Mouse (Mus musculus): ENCODE measurements around the gene Xcr1.

Xcr1 gene

DNA sequence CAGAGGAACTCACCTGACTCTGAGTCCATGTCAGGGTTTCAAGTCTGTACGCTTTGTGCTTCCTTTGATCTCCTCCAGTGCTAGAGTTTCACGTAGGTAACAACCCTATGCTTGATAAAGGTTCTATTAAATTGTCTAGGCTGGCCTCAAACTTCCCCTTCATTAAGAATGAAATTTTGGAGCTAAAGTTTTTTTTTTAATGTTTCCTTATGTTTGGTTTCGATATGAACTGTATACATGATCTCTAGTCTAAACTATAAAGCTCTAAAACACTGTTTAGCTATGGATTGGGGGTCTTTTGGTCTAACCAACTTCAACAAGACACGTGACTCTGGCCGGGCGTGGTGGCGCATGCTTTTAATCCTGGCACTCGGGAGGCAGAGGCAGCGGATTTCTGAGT lies at the start of gene Xcr1:
TSS of gene Xcr1 (minus strand) at position 101 of the 400 bp plus-strand sequence.
- DNase-seq (ENCODE audit: low read depth, low spot score): no peak

DNA sequence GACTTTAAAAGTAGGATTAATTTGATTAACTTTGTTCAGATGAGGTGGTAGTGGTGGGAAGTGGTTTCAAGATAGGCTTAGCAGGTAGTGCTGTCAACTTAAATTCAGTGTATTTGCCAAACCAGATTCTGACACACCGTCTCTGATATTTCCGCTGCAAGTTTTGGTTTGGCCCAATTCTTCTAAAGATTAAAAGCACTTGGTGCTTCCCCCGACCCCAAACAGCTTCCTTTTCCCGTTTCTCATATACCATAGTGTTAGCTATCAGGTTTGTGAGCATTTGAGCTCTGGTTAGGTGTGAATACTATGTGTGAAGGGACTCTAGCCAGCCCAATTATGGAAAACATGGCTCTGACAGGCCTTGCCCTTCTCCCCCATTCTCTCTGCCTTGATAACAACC lies 10.2 kb upstream of the Xcr1 start:
- DNase-seq (ENCODE audit: low read depth, low spot score): no peak

DNA sequence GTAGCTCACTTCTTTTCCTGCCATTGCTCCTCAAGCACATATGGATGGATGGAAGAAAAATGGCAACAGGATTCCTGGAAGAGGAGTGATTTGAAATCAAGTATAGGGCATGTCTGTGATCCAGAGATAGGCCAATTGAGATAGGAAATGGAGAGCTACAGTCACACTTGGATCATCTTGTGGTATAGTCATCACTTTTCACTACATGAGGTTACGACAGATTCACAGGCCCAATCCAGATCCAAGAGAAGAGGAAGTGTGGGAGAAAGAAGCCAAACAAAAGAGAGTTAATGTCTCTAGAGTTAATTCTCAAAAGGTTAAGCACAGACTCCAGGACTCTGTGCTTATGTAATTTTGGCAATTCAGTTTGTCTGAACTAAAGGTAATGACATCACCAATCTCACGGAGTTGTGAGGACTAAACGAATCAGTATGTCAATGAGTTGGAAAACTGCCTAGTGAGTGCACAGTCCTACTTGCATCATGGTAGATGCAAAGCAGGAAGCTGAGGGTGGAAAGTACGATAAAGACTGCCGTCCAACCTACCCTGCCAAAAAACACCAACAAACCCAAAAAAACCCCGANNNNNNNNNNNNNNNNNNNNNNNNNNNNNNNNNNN lies 7.4 kb upstream of the Xcr1 start:
- no peak for DNase-seq (ENCODE audit: low read depth, low spot score)

GRCm38 (mm10) chr9:123863641-123864040 lies 1.8 kb upstream of the Xcr1 start:
- no peak for DNase-seq (ENCODE audit: low read depth, low spot score)

DNA sequence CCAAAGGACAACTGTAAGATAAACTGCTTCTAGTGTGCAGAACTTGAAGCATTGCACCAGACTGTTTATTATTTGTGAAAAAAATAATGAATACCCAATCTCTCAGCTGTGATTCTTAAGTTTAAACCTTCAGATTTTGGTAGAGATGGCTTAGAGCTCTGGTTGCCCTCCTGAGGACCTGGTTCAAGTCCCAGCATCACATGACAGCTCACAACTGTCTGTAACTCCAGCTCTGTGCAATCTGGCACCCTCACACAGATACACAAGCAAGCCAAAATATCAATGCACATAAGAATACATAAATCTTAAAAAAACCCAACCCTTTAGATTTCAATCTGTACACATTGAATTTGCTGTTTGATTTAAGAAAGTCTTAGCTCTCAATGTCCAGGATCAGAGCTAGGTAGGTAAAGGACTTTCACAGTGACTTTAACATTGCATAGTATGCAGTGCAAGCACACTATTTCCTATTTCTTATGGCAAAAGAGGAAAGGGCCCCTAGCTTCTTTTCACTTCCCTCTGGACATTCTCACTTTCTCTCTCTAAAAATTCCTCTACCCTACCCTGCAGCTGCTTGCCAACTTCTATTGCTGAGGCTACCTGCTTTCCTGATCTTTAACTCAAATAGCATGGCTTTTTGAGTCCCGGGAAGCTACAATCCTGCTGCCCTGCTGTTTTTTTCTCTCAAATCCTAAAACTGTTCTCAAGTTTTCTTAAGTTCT lies 1.2 kb upstream of the Xcr1 start:
- DNase-seq (ENCODE audit: low read depth, low spot score): no peak

- DNase-seq (ENCODE audit: low read depth, low spot score): no peak
Measured at GRCm38 (mm10) chr9:123856836-123857235, 5.0 kb downstream of the Xcr1 start.

DNA sequence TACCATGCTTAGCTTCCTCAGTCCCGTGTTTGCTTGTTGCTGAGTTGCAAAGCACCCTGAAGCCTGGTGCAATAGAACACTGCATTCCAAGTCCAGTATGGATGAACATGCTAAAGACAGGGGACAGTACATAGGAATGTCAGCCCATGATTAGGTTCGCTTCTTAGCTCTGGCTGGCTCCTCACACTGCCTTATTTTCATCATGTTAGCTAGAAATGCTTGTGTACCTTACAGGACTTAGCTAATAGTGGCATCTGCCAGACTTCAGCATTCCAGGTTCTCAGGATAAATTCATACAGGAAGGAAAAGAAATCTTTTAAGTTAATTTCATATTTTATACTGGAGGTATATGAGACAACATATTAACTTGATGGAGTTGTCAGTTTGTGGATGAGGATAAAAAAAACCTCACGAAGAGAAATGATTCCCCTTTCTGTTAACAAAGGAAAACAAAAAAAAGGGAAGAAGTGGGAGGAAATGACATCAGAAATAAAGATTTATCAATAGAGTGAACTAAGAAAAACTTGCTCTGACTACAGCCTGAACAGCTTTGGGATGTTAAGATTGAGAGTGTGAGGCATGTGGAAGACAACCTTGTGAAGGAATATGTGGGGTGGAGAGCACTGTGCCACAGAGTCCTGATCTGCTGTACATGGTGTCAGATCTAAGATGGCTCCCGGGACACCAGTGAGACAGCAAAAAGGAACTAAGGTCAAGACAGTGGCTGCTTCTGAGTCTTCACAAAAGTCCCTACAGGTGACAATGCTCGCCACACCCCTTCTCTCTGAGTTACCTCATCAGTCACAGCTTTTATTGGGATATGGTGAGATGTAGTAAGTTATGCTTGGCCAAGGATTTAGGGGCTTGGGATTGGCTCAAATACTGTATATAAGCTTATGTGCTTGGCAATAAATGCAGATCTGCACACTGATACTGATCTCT lies 9.1 kb downstream of the Xcr1 start:
- DNase-seq (ENCODE audit: low read depth, low spot score): no peak

DNA sequence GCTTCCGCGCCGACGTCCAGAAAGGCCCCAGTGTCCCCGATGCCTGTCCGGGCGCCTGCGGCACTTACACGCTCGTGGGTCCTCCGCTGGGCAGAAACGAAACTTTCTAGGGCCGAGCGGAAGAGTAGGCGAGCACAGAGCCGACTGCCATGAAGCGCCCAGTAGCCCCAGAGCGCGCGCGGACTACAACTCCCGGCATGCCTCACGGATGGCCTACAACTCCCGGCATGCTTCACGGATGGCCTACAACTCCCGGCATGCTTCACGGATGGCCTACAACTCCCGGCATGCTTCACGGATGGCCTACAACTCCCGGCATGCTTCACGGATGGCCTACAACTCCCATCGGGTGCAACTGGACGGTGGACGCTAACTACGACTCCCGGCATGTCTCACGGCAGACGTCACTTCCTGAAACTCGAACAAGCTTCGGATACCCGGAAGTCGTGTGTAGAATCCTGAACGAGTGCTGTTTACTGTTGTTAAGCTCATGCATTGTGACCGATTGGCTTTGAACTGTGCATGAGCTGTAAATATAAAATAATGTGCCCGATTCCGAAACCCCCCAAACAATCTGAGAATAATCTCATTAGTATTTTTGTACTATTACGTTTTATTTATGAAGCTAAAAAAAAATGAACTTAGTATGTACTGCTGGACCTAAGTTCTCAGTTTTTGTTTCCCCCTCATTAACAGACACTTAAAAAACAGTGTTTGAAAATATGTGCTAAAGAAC lies 9.9 kb downstream of the Xcr1 start, which contains the start of gene Fyco1:
TSS of gene Fyco1 (minus strand) at position 187 of the 736 bp plus-strand sequence.
- DNase-seq (ENCODE audit: low read depth, low spot score): peak; percentile 90

- DNase-seq (ENCODE audit: low read depth, low spot score): peak; percentile 47
Measured at GRCm38 (mm10) chr9:123851062-123851712, 10.6 kb downstream of the Xcr1 start.

GRCm38 (mm10) chr9:123850705-123851061 lies 11.1 kb downstream of the Xcr1 start:
- no peak for DNase-seq (ENCODE audit: low read depth, low spot score)

GRCm38 (mm10) chr9:123849976-123850695 lies 11.7 kb downstream of the Xcr1 start:
- no peak for DNase-seq (ENCODE audit: low read depth, low spot score)

DNA sequence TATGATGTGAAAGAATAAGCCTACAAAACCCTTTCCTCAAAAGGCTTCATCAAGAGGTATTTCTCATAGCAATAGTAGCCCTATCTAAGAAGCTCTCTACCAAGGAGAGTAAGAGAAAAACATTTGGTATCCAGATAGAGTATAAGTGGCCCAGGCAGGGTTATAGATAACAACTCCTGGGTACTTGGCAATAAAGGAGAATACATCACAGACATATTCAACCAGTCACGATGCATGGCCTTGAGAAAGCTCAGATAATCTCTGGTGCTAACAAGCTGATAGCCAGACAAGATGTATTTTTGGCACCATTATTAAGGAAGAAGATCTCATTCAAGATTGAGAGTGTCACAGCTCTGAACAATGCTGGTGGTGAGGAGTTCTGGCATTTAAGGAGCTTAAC lies 15.3 kb downstream of the Xcr1 start:
- DNase-seq (ENCODE audit: low read depth, low spot score): no peak

- DNase-seq (ENCODE audit: low read depth, low spot score): no peak
Measured at GRCm38 (mm10) chr9:123845120-123845519, 16.7 kb downstream of the Xcr1 start.

- no peak for DNase-seq (ENCODE audit: low read depth, low spot score)
Measured at GRCm38 (mm10) chr9:123844468-123844867, 17.4 kb downstream of the Xcr1 start.

DNA sequence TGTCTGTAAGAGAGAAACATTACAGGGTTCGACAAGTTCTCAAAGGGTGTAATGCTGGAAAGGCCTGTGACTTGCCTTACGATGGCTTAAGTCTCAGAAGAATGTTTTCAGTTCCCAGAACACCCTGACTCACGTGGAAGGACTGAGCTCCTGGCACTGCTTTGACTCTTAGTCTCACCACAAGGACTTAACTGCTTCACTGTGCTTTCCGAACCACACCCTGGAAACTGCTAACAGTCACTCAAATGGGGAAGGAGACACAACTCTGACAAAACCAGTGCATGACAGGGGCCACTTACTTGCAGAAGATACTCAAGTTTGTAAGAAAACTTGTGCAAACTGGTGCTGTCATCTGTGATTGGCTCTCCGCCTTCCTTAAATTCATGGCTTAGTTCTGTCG lies 21.6 kb downstream of the Xcr1 start:
- DNase-seq (ENCODE audit: low read depth, low spot score): no peak

- no peak for DNase-seq (ENCODE audit: low read depth, low spot score)
Measured at GRCm38 (mm10) chr9:123835851-123836250, 26.0 kb downstream of the Xcr1 start.

GRCm38 (mm10) chr9:123828916-123829315 lies 32.9 kb downstream of the Xcr1 start:
- DNase-seq (ENCODE audit: low read depth, low spot score): no peak

DNA sequence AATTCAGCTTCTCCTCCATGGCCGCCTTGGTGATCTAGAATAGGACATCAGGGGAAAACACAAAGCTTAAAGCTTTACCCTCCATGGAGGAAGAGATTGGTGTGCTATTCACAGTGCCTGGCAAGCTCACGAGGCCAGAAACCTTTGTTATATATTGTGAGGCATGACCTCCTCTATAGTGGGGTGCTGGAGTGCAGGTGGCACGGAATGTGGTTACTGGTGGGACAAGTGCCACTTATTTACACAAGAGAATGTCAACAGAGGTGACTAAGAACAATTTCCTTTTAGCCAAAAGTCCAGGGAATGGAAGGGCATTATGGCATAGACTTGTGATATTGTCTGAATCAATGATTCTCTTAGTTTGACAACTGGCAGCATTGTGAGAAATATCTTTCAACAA lies 35.2 kb downstream of the Xcr1 start:
- DNase-seq (ENCODE audit: low read depth, low spot score): no peak

- DNase-seq (ENCODE audit: low read depth, low spot score): no peak
Measured at GRCm38 (mm10) chr9:123818601-123819000, 43.2 kb downstream of the Xcr1 start.

- DNase-seq (ENCODE audit: low read depth, low spot score): no peak
Measured at GRCm38 (mm10) chr9:123815996-123816395, 45.8 kb downstream of the Xcr1 start.
